Mouse (Mus musculus) kidney, adult 2 months (tissue): Measurements from ENCODE around the gene Glis2. TPM values are rescaled to one million over a fixed set of nuclear protein-coding genes. Genes with fewer than 3 reads are reported as not detected.

ENCODE experiments used
- DNase-seq: peaks from one replicate; pipeline ENCODE4 v3.0.0; 2021
- H3K27ac ChIP-seq: fragments of 200-500 bp; 2 replicates; pipeline ENCODE4 v1.5.1; 2012; ENCODE audit warnings: low read depth, low read length, control low read depth, inconsistent platforms; ENCODE audit not compliant: insufficient read depth
- H3K27me3 ChIP-seq: fragments of 200-500 bp; replicated peaks from 2 replicates; pipeline ENCODE4 v1.6.1; 2012; ENCODE audit warnings: mild to moderate bottlenecking, moderate library complexity, low read length, inconsistent platforms; ENCODE audit not compliant: control insufficient read depth, insufficient read depth
- H3K36me3 ChIP-seq: fragments of 200-500 bp; 2 replicates; pipeline ENCODE4 v1.6.1; 2012; ENCODE audit warnings: mild to moderate bottlenecking, moderate library complexity, low read length, inconsistent platforms; ENCODE audit not compliant: control insufficient read depth, insufficient read depth
- H3K4me1 ChIP-seq: fragments of 200-500 bp; 2 replicates; pipeline ENCODE4 v1.6.1; 2011; ENCODE audit warnings: low read length; ENCODE audit not compliant: control insufficient read depth, insufficient read depth
- H3K4me3 ChIP-seq: fragments of 200-500 bp; 2 replicates; pipeline ENCODE4 v1.5.1; 2011; ENCODE audit warnings: mild to moderate bottlenecking, low read depth, low read length, control low read depth; ENCODE audit not compliant: insufficient read depth
- CTCF ChIP-seq: fragments of 200-500 bp; conservative IDR thresholded peaks from 2 replicates; pipeline ENCODE4 v1.5.1; 2011; ENCODE audit warnings: low read depth, mild to moderate bottlenecking, control low read depth, low read length, moderate library complexity, mixed read lengths; ENCODE audit not compliant: insufficient read depth, insufficient read length
- POLR2A ChIP-seq: fragments of 200-500 bp; IDR thresholded peaks from one replicate; pipeline ENCODE4 v1.6.1; 2011; ENCODE audit warnings: low read depth, low read length, control low read depth
- WGBS: fragments of 180-500 bp; shearing (Covaris S2); methylation state at CpG from one replicate; pipeline ENCODE4 v1.1.7; 2018; 5-methylcytosine and 5-hydroxymethylcytosine counted together
- polyA plus RNA-seq: library from polyadenylated mRNA; depleted of rRNA; stranded (reverse); fragments of >200 nt; gene quantifications from 2 replicates; pipeline ENCODE4 v1.2.3, GENCODE M21; 2012

Glis2 gene
- polyA plus RNA-seq, 1 experiment, result 210 TPM

DNA sequence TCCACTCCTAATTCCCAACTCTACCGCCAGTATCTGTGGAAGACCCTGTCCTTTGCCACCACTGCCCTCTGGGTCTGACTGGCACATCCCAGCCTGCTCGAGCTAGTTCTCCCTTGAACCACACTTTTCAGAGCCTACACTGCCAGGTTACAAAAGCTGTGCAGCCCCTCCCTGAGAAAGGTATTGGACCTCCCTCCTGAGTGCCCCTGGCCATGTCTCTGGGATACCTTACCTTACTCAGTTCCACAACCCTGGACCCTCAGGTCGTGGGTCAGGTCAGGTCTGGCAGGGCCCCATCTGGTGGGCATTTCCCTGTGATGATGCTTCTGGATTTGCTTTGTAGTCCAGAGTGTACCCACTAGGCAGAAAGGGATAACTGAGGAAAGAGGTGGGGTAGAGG is 5.1 kb downstream of the Glis2 start:
- H3K27ac ChIP-seq, result peak overlapping the region; percentile 94
- 42% methylated on average over 3 of the region's 3 CpGs for WGBS
- H3K27me3 ChIP-seq, result no peaks in the 10 kb centered on the region
- H3K4me3 ChIP-seq, result no peak overlapping the region
- peaks cover 60% of the 10 kb centered on the region for H3K4me1 ChIP-seq
- no peaks in the 10 kb centered on the region for H3K36me3 ChIP-seq
- TF ChIP-seq CTCF (no peak), POLR2A (no peak)
- no peak for DNase-seq

DNA sequence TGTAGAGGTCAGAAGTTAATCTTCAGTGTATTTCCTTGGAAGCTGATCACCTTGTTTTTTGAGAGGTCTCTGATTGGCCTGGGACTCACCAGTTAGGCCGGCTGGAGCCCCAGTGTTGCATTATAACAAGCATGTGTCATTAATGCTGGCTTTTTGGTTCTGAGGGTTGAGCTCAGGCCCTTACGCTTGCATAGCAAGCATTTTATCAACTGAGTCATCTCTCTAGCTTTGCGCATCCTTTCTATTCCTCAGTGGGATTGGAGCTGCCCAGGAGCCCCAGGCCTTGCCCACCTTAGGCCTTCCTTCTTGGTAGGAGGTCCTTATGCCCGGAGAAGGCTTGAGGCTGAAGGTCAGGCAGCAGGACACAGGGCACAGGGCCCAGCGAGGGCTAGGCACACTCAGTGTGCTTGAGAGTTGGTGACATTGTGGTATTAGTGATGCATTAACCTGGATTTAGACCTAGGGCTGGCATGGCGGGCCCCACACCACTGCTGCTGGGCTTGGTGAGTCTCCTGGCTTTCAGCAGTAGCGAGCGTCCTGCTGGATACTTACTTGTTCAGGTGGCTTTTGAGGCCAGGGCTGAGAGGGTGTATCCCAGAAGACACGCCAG is 6.3 kb downstream of the Glis2 start:
- Histone ChIP-seq H3K4me1 (peaks cover 72% of the 10 kb centered on the region), H3K4me3 (peak overlapping the region; percentile 20; the same call in 1 of the 2 replicates), H3K27ac (peak overlapping the region; percentile 94), H3K36me3 (no peaks in the 10 kb centered on the region), H3K27me3 (no peaks in the 10 kb centered on the region)
- no peak for TF ChIP-seq POLR2A
- no peak for TF ChIP-seq CTCF
- peak; percentile 94 for DNase-seq
- WGBS, result 25% methylated on average over 9 of the region's 9 CpGs

DNA sequence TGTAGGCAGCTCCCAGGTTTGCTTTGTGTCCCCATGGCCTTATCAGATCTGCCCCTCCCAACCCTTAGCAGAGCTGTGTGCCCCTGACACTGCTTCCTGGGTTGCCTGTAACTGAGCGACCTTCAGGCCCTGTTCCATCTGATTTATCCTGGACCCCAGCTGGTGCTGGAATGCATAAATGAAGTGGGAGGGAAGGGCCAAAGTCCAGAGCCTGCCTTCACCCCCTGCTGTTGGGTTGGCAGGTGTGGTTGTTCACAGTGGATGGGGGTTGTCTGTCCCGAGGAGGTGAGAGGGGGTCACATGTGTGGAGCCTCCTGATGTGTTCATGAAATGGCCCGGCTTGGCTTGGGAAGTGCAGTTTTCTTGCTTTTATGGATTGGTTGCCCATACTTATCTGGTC is 7.7 kb downstream of the Glis2 start:
- DNase-seq, result peak; percentile 96
- Histone ChIP-seq H3K4me3 (peak overlapping the region; percentile 17; the same call in 1 of the 2 replicates), H3K36me3 (no peaks in the 10 kb centered on the region), H3K4me1 (peaks cover 78% of the 10 kb centered on the region), H3K27me3 (no peaks in the 10 kb centered on the region), H3K27ac (peak overlapping the region; percentile 94)
- TF ChIP-seq CTCF, result no peak
- peak; percentile 94 for TF ChIP-seq POLR2A
- 14% methylated on average over 3 of the region's 3 CpGs for WGBS

DNA sequence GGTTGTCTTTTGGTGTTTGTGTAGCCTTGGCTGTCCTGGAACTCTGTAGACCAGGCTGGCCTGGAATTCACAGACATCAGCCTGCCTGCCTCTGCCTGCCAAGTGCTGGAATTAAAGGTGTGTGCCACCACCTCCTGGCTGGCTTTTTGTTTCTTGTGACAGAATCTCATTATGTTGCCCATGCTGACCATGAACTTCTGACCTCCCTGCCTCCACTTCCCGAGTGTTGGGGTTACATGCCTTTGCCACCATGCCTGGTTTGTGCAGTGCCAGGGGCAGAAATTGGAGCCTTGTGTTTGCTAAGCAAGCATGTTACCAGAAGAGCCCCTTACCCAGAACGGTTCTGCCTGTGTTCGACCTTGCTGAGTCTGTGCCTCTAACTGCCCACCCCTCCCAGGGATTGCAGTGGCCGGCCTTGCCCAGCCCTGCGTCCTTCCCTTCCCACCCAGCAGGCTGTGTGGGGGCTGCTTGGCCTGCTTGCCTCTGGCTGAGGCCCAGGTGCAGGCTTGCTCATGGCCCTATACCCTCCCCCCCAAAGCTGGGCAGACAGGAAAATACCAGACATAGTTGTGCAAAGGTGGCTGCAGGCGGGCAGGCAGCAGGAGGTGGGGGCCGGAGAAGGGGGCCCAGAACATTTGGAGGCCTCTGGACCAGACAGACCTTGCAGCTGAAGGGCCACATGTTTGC is 8.4 kb downstream of the Glis2 start:
- H3K27me3 ChIP-seq, result no peaks in the 10 kb centered on the region
- no peak for TF ChIP-seq CTCF
- TF ChIP-seq POLR2A, result no peak
- peak; percentile 91 for DNase-seq
- H3K36me3 ChIP-seq, result no peaks in the 10 kb centered on the region
- H3K4me3 ChIP-seq, result no peak overlapping the region
- peaks cover 78% of the 10 kb centered on the region for H3K4me1 ChIP-seq
- peak overlapping the region; percentile 94 for H3K27ac ChIP-seq
- 13% methylated on average over 7 of the region's 7 CpGs for WGBS

DNA sequence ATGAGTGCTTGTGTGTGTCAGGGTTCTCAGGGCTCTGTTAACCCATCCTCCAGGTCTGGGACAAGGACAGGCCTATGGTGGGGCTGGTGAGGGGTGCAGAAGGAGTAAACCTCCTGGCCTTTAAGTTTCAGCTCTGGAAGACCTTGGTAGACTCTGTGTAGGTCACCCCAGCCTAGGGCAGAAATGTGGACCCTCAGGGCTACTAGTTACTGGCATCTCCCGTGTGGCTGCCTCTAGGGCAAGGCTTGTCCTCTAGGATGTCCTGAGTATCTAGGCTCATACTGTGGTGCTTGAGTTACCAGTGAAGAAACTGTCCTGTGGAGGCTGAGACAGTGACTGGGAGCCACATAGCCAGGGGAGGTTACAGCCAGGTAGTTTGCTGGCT is 8.9 kb downstream of the Glis2 start:
- Histone ChIP-seq H3K27ac (peak overlapping the region; percentile 94), H3K4me3 (no peak overlapping the region), H3K27me3 (no peaks in the 10 kb centered on the region), H3K4me1 (peaks cover 75% of the 10 kb centered on the region), H3K36me3 (no peaks in the 10 kb centered on the region)
- WGBS, result 26% methylated on average over 1 of the region's 1 CpGs
- TF ChIP-seq POLR2A, result no peak
- DNase-seq, result no peak

DNA sequence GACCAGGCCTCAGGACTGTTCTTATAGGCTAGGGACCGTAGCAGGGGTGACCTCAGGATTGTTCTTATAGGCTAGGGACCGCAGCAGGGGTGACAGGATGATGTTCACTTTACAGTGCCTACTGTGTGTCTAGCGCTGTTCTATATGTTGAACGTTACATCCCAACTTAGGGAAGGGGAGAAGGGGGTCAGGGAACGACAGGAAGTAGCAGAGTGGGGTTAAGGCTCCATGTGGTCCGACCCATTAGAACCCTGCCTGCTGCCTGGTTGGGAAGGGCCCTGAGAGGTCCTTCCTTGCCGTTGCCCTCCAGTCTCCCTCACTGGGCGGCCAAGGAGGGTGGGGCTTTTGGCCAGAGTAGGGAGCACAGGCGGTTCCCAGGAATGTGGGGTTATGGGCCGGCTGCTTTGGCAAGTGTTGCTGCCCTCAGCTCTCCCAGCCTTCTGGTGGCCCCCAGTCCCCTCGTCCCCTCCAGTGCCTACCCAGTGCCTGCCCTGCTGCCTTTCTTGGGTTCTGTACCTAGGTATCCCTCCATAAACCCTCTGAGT is 9.9 kb downstream of the Glis2 start:
- TF ChIP-seq CTCF (no peak), POLR2A (no peak)
- no peaks in the 10 kb centered on the region; the same call in 1 of the 2 replicates for H3K36me3 ChIP-seq
- H3K27ac ChIP-seq, result peak overlapping the region; percentile 94
- peaks cover 65% of the 10 kb centered on the region for H3K4me1 ChIP-seq
- H3K4me3 ChIP-seq, result no peak overlapping the region
- H3K27me3 ChIP-seq, result no peaks in the 10 kb centered on the region
- WGBS, result 34% methylated on average over 11 of the region's 11 CpGs
- DNase-seq, result peak; percentile 77

DNA sequence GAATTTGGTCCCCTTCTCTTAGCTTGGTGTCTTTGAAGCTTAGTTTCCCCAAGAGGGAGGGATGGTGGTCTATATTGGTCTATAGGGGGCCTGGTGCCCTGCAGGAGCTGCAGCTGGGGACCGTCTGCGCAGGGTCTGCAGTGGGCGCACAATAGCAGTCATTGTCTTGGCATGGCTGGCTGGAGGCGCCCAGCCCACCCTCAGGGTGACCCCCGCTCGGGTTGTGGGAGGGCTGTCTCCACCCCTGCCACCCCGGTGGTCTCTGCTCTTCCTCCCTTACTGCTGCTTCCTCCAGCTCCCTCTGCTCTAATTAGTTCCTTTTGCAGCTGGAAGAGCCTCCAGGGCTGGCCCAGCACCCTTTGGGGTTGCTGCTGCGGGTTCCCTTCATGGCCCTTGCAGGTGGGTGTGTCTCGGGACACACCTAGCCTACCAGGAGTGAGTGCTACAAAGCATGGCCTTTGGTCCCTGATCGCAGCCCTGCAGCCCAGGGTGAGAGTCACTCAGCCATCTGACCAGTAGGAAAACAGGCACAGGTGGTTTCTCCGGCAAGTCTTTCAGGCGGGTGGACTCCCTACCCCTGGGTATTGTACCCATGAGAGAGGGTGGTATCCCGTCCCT is 11.1 kb downstream of the Glis2 start:
- Histone ChIP-seq H3K27ac (peak overlapping the region; percentile 94), H3K27me3 (no peaks in the 10 kb centered on the region), H3K36me3 (no peaks in the 10 kb centered on the region; the same call in 1 of the 2 replicates), H3K4me1 (peaks cover 53% of the 10 kb centered on the region), H3K4me3 (no peak overlapping the region)
- WGBS, result 39% methylated on average over 13 of the region's 13 CpGs
- peak; percentile 69 for DNase-seq
- no peak for TF ChIP-seq CTCF
- TF ChIP-seq POLR2A, result no peak
